Mouse (Mus musculus) Patski (cell line): Measurements from ENCODE around the gene Agpat4. TPM values are rescaled to one million over a fixed set of nuclear protein-coding genes. Genes with fewer than 3 reads are reported as not detected.

Experiments
- ATAC-seq: fragments of 100-300 bp; one replicate; pipeline ENCODE4 v1.8.0; 2021
- CTCF ChIA-PET: fragments of 350-600 bp; sonication (Branson Sonifier 250); formaldehyde crosslinking; loops from one replicate; lab custom pipeline; 2022; ENCODE audit warnings: inconsistent platforms; lab: Charles Lee
- POLR2A ChIA-PET: fragments of 350-600 bp; sonication (Branson Sonifier 250); formaldehyde crosslinking; loops from one replicate; lab custom pipeline; 2022; ENCODE audit warnings: antibody characterized with exemption, inconsistent platforms; lab: Charles Lee
- DNase-seq: peaks from one replicate; pipeline ENCODE4 v3.0.0-alpha.2; 2011; ENCODE audit warnings: low read depth, low spot score
- H3K27me3 ChIP-seq: fragments of 371-371 bp; one replicate; pipeline ENCODE4 v1.5.1; 2021
- CTCF ChIP-seq: fragments of 100-300 bp; IDR thresholded peaks from one replicate; pipeline ENCODE4 v1.5.1; 2021
- in situ Hi-C: fragments of 300-500 bp; cut with MboI; formaldehyde crosslinking; loops from 3 replicates; pipeline ENCODE4 v1.11.1; 2018; ENCODE audit warnings: low pct_unique_long_range_greater_than_20kb, mixed read lengths
- polyA plus RNA-seq: library from polyadenylated mRNA; unstranded; gene quantifications from one replicate; pipeline ENCODE4 v1.2.3, GENCODE M21; 2021

Agpat4 gene
- polyA plus RNA-seq, 1 experiment from 2014 or later = 44.2 TPM

GRCm38 (mm10) chr17:12159187-12160060 lies 40.9 kb downstream of the Agpat4 start:
- DNase-seq (no peak), ATAC-seq (no peak)
- CTCF ChIA-PET = no interaction called here
- H3K27me3 ChIP-seq = no peaks in the 10 kb centered on the region
- in situ Hi-C loops = loop anchor here (5.0 kb wide), 1 partner anchor 42 kb away; the partner anchor contains the start of gene Agpat4
- no peak for TF ChIP-seq CTCF
- POLR2A ChIA-PET = no interaction called here

GRCm38 (mm10) chr17:12160061-12160421 lies 41.5 kb downstream of the Agpat4 start:
- ChIA-PET POLR2A (no interaction called here), CTCF (interaction anchor here (3.4 kb wide), 1 partner anchor 48 kb away, joined by 9 read pairs; no protein-coding TSS in a partner anchor)
- DNase-seq = no peak
- no peaks in the 10 kb centered on the region for H3K27me3 ChIP-seq
- in situ Hi-C loops = loop anchor here (5.0 kb wide), 1 partner anchor 43 kb away; the partner anchor contains the start of gene Agpat4
- no peak for ATAC-seq
- TF ChIP-seq CTCF = no peak

- POLR2A ChIA-PET = no interaction called here
- CTCF ChIA-PET = interaction anchor here (1.2 to 3.4 kb wide), 2 partner anchors 48 to 124 kb away, joined by 3 to 9 read pairs; no protein-coding TSS in a partner anchor
- in situ Hi-C loops = loop anchor here (5.0 kb wide), 1 partner anchor 43 kb away; the partner anchor contains the start of gene Agpat4
- DNase-seq (no peak), ATAC-seq (no peak)
- no peak for TF ChIP-seq CTCF
- no peaks in the 10 kb centered on the region for H3K27me3 ChIP-seq
Measured at GRCm38 (mm10) chr17:12160540-12160939, 42.0 kb downstream of the Agpat4 start.

- ChIA-PET CTCF (interaction anchor here (1.2 to 3.4 kb wide), 3 partner anchors 9 to 125 kb away, joined by 3 to 9 read pairs (median 3); no protein-coding TSS in a partner anchor), POLR2A (interaction anchor here (0.6 kb wide), 1 partner anchor 425 kb away, joined by 3 read pairs; no protein-coding TSS in a partner anchor)
- no peak for TF ChIP-seq CTCF
- DNase-seq (peak; percentile 74), ATAC-seq (peak; percentile 75)
- in situ Hi-C loops = loop anchor here (5.0 kb wide), 1 partner anchor 44 kb away; the partner anchor contains the start of gene Agpat4
- no peaks in the 10 kb centered on the region for H3K27me3 ChIP-seq
Measured at GRCm38 (mm10) chr17:12160984-12161764, 42.7 kb downstream of the Agpat4 start.

DNA sequence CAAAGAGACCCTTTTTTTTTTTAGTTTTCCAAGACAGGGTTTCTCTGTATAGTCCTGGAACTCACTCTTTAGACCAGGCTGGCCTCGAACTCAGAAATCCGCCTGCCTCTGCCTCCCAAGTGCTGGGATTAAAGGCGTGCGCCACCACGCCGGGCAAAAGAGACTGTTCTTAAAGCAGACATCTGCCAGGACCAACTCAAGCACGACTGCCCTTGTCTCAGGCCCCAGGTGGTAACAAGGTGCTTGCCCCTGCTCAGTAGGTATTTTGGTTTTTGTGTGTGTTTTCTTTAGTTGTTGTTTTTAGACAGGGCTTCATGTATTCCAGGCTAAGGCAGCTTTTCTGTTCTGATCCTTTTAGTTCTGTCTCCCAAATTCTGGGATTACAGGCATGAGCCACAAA lies 43.4 kb downstream of the Agpat4 start:
- ATAC-seq (no peak), DNase-seq (no peak)
- POLR2A ChIA-PET = interaction anchor here (0.6 kb wide), 1 partner anchor 426 kb away, joined by 3 read pairs; no protein-coding TSS in a partner anchor
- no peak for TF ChIP-seq CTCF
- in situ Hi-C loops = loop anchor here (5.0 kb wide), 1 partner anchor 45 kb away; the partner anchor contains the start of gene Agpat4
- no peaks in the 10 kb centered on the region for H3K27me3 ChIP-seq
- CTCF ChIA-PET = interaction anchor here (1.2 to 3.4 kb wide), 3 partner anchors 10 to 125 kb away, joined by 3 to 9 read pairs (median 3); no protein-coding TSS in a partner anchor

- no peak for TF ChIP-seq CTCF
- DNase-seq (peak; percentile 62), ATAC-seq (peak; percentile 90)
- ChIA-PET POLR2A (no interaction called here), CTCF (interaction anchor here (0.5 to 3.4 kb wide), 3 partner anchors 46 to 123 kb away, joined by 3 to 9 read pairs (median 3); no protein-coding TSS in a partner anchor)
- in situ Hi-C loops = loop anchor here (5.0 kb wide), 1 partner anchor 46 kb away; the partner anchor contains the start of gene Agpat4
- no peaks in the 10 kb centered on the region for H3K27me3 ChIP-seq
Measured at GRCm38 (mm10) chr17:12162824-12163223, 44.3 kb downstream of the Agpat4 start.

DNA sequence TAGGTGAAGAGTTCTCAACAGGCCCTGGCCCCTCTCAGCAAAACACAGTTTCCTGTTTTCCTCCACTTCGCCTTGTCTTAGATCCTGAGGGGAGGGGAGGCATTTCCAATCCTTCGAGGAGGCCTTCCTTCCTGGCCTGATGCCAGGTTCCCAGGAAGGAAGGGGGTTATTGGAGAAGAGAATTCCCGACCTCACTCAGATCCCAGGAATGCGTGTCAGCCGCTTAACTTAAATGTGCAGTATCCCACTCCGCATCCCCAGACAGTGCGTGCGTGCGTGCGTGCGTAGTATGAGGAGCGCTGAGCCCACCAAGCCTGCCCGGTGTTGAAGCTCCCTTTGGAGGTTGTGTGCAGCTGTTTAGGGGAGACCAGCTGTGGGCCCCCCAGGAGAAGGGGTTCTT lies 44.9 kb downstream of the Agpat4 start:
- no peak for ATAC-seq
- no peak for TF ChIP-seq CTCF
- no peaks in the 10 kb centered on the region for H3K27me3 ChIP-seq
- ChIA-PET POLR2A (no interaction called here), CTCF (interaction anchor here (0.9 to 3.4 kb wide), 2 partner anchors 45 to 124 kb away, joined by 3 to 9 read pairs; no protein-coding TSS in a partner anchor)
- in situ Hi-C loops = loop anchor here (5.0 kb wide), 1 partner anchor 46 kb away; the partner anchor contains the start of gene Agpat4
- DNase-seq = no peak

GRCm38 (mm10) chr17:12163903-12164302 lies 45.4 kb downstream of the Agpat4 start:
- POLR2A ChIA-PET = no interaction called here
- in situ Hi-C loops = loop anchor here (5.0 kb wide), 1 partner anchor 47 kb away; the partner anchor contains the start of gene Agpat4
- no peaks in the 10 kb centered on the region for H3K27me3 ChIP-seq
- TF ChIP-seq CTCF = no peak
- CTCF ChIA-PET = no interaction called here
- no peak for ATAC-seq
- DNase-seq = no peak

GRCm38 (mm10) chr17:12164507-12164906 lies 46.0 kb downstream of the Agpat4 start:
- ATAC-seq (no peak), DNase-seq (no peak)
- ChIA-PET CTCF (no interaction called here), POLR2A (no interaction called here)
- no peak for TF ChIP-seq CTCF
- in situ Hi-C loops = loop anchor here (5.0 kb wide), 1 partner anchor 47 kb away; the partner anchor contains the start of gene Agpat4
- H3K27me3 ChIP-seq = no peaks in the 10 kb centered on the region
